Mouse (Mus musculus) left cerebral cortex, adult 8-10 months (tissue): Measurements from ENCODE around the gene Tfap4. TPM values are rescaled to one million over a fixed set of nuclear protein-coding genes. Genes with fewer than 3 reads are reported as not detected.
"Not testable (repeated sequence)": the region's sequence is repeated elsewhere in the genome, so short reads cannot be mapped to it uniquely, and the experiment has no call there.

ENCODE experiments used
- DNase-seq, 2 experiments: peaks; one replicate each; pipeline ENCODE4 v3.0.0; 2022; ENCODE audit warnings: low spot score in 2 of 2
- total RNA-seq, 4 experiments: library from RNA; stranded (reverse); gene quantifications; 2 replicates each; pipeline ENCODE4 v1.2.4; 2022

Tfap4 gene
- total RNA-seq, 4 experiments from 2014 or later, result 5.5 to 8.1 (median 6.9) TPM

DNA sequence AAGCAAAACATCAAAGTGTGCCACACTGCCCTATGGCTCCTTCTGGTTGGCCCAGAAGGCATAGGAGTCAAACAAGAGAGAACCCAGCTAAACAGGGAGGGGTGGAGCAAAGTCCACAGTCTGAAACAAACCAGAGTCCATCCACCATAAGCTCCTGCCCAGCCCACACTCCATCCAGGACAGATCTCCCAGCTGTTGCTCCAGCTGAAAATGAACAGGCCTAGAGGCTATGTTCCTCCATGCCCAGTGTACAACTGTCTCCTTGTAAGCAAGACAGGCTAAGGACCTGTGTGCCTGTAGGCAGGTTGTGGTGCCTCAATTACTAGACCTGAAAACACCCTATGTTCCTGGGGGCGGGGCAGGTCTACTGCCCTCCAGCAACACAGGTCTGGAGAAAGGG, 2.6 kb downstream of the Tfap4 start:
- DNase-seq, result no peak

DNA sequence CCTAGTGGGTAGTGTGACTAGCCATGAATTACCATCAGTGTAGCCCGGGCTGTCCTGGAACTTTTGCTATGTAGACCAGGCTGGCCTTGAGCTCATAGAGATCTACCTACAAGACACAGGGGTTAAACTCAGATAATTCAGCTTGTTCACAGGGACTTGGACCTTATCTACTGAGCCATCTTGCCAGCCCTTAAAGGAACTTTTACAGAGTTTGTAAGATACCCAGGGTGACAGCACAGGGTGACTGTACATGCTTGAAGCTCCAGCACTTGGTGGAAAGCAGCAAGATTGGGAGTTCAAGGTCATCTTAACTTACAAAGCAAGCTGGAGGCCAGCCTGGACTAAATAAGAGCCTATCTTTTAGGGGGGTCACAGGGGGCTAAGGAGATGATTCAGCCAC, 4.1 kb downstream of the Tfap4 start:
- no peak for DNase-seq

DNA sequence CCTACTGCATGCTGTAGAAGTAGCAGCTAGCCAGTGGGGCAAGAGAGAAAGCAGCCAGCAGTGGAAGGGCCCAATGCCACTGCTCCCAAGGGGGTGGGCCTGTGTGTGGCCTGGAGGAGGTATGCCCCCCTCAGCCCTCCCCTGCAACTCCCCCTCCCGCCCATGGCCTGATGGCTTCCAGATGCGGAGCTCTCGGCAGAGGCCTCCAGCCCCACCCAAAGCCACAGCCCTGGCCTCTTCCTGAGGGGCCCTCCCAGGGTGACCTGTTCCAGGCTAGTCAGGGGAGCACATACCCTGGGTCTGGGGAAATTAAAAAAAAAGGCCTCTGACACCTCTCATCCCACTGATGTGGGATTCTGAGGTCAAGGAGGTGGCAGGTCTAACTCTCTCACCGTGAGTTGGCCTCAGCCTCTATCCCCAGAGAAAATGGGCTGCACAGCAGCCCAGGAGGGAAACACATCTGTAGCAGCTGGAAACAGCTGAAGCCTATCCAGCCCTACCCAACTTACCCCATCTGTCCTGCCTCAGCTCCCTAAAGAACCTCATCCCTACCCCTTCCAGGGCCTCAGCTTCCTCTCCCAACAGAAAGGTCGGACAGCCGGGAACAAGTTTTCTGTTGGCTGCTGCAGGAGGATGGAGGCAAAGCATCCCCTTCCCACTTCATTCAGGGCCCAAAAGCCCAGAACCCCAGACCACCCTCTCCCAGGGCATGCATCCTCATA, 6.7 kb downstream of the Tfap4 start:
- DNase-seq, result no peak

DNA sequence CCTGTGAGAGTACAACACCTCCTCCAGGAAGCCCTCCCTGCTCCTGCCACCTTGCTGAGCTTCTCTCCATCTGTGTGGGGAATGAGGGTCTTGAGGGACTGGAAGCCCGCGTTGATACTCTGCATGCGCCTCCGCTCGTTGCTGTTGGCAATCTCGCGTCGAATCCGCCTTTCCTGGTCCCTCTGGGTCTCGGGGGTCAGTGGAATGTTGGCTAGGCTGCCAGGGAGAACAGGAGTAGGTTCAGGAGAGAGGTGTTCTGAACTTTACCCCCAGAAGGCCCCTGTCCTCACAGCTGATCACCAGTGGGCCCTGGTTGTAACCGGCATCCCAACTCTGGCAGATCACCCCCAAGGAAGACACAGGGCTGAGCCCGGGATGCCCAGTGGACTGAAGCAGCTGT, 7.8 kb downstream of the Tfap4 start:
- no peak for DNase-seq

DNA sequence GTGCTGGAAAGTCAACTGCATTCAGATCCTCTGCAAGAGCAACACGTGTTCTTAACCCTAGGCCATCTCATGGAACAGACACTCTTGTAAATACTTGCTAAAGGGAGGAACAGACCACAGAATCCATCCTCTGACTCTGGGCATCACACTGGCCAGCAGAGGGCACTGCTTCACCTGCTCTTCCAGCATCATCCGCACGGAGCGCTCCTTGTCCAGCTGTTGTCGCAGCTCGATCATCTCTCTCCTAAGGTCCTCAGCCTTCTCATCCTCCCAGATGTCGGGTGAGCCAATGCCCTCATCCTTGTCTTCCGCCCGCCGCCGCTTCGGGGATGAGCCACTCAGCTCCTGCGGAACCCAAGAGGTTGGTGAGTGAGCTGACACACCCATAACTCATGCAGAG, 8.6 kb downstream of the Tfap4 start:
- DNase-seq, result peak in 1 of 2 experiments; percentile 40

DNA sequence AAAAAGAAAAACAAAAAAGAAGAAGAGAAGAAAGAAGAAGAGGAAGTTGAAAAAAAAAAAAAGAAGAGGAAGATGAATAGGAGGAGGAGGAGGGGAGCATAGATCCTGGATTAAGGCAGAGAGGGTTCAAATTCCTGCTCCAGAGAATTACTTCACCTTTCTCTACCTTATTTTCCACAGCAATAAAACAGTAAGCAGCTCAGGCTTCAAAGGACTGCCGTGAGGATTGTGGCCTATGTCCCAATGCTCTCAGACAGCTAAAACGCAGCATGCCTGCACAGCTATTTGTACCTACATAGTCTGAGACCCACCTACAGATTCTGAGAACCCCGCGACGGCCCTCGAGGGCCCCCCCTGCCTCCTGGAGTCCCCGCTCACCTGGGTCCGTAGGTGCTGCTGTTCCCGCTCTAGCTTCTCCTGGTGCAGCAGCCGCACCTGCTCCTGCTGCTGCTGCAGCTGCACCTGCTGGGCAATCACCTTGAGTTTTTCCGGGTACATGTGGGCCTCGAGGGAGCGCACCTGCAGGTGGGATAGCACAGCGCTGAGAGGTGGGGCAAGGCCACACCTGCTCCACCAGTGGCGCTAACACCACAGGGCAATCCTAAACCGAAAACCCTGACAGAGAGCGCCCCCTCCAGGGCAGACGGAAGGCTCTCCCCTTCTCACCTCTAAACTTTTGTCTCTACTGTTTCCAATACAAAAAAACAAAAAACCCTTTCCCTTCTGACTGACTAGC, 10.5 kb downstream of the Tfap4 start:
- DNase-seq, result no peak

DNA sequence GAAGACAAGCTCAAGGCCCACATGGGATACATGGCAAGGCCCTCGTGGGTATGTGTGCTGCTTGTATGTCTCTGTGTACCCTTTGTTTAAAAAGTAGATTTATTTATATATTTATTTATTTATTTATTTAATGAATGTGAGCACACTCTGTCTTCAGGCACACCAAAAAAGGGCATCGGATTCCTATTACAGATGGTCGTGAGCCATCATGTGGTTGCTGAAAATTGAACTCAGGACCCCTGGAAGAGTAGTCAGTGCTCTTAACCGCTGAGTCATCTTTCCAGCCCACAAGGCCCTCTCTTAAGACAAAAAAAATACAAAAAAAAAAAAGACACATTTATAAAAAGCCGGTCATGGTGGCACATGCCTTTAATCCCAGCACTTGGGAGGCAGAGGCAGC, 12.0 kb downstream of the Tfap4 start:
- DNase-seq, result no peak

DNA sequence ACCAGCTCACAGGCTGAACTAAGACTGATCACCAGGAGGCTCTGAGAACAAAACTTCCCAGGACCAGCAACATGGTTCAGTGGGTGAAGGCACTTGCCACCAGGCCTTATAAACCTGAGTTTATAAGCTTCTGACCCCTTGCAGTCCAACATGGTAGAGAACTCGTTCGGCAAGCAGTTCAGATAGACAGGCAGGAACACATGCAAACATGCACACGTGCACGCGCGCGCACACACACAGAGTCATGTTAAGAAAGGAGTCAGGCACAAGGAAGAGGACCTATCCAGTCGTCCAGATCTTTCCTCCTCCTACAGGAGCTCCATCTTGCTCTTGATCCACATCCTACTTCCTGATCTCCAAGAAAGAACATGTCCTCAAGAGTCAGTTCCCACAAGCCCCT, 12.8 kb downstream of the Tfap4 start:
- no peak for DNase-seq

DNA sequence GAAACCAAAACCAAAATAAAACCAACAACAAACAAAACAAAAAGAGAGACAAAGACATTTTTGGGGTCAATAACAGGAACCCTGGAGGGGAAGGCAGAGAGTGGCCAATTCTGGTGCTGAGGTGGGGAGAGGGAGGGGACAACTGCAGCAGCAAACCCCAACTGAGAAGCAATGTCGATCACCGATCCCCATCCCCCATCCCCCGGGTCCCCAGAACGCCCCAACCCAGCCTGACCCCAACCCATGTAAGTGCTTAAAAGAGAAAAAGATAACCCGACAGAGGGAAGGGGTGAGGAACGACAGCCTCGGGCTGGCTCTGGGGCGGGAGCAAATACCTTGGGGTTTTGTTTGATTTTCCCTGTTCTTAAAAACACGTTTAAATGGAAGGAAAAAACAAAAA, 14.8 kb downstream of the Tfap4 start:
- DNase-seq, result no peak

DNA sequence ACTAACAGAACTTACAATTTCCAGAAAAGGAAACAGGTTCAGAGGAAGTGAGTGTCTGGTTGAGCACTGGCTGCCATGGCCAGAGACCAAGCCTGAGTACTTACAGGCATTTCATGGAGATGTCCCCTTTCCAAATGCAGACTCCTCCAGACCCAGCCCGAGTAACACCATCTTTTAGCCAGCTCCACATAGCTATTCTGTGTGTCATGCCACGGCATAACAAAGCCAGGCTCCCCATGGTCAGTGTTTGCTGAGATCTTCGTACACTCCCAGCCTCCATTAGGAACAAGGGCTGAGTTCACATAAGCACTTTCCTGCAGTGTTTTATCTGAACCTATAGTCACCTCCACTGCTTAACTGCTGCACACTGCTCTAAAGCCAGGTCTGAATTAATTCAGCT, 16.4 kb downstream of the Tfap4 start:
- no peak for DNase-seq

DNA sequence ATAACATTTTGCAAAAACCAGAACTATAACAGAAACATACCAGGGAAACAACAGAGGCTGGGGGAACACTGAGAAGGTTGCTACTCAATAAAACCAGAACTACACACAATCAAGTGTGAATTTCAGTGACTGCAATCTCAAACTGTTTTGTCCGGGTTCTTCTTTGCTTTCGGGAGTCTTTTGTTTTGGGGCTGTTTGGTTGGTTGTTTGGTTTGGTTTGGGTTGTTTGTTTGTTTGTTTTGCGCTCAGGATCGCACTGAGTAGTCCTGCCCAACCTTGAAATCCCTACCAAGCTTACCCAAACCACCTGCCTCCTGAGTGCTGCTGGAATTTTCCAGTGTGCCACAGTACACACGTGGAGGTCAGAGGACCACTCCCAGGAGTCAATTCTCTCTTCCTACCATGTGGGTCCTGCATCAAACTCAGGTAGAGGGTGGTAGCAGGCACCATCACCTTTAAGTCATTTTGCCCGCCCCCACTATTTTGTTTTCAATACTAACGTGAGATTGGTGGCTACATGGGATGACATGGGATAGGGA, 17.3 kb downstream of the Tfap4 start:
- DNase-seq, result no peak

DNA sequence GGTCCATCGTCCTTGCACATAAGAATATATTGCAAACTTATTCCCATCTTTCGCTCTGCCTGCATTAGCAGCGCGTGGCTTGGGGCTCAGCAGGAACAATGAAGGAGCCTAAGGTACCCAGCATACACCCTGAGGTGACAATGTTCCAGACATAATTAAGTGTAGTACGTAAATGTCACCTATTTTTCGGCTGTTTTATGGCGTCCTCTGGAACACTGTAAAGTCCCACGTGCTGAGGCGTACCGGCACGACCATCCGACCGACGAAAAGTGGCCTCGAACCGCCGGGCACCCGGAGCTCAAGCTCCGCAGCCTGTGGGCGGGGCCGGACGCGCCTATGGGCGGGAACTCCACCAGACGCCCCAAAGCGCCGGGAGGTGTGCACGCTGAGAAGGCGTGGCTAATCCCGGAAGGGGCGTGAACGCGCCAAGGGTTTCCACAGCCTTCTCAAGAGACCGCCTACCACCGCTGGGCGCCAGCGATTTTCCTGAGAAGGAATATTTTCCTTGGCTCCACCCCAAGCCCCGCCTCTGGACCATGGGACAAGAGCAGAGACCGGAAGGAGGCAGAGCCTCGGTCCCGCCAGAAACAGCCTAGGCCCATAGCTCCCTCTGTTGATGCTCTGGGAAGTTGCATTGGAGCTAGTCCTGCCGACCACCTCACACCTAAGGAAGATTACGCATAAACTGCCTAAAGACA, 18.0 kb downstream of the Tfap4 start, which contains the start of gene Srl:
Gene Srl, minus strand, starts transcription at position 316 of the 698 bp plus-strand sequence.
- peak; percentile 99 to 100 for DNase-seq

DNA sequence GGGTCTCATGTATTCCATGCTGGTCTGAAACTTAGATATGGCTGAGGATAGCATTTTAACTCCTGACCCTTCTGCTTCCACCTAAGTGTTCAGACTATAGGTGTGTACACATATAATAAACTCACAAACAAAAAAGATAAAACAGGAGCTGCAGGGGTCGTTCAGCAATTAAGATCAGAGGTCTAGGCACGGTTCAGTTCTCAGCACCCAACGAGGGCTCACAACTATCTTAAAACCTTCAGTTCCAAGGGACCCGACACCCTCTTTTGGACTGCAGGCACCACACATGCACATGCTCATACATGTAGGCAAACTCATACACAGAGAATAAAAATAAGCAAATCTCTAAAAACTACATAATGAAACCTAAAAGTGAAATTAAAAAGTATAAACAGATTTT, 18.6 kb downstream of the Tfap4 start:
- no peak for DNase-seq

DNA sequence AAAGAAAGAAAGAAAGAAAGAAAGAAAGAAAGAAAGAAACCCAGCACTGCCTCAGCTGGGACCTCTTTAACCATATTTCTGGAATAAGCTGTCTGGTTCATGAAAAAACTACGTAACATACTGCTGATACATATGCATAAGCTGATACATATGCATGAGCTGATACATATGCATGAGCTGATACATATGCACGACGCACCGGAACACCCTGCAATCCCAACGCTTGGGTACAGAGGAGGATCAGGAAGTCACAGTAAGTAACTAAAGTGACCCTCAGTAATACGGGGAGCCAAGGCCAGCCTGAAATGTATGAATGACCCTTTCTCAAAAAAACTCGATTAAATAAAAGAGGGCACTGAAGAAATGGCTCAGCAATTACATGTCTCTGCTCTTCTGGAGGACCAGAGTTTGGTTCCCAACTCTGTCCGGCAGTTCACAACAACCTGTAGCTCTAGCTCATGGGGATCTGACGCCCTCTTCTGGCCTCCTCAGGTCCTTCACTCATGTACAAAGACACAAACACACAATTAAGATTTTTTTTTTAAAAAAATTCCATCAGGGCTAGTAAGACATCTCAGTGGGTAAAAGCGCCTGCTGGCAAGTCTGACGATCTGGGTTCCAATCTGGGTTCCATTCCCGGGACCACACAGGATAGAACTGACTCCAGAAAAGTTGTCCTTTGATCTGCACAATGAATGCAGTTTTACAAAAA, 19.4 kb downstream of the Tfap4 start:
- DNase-seq, result no peak

DNA sequence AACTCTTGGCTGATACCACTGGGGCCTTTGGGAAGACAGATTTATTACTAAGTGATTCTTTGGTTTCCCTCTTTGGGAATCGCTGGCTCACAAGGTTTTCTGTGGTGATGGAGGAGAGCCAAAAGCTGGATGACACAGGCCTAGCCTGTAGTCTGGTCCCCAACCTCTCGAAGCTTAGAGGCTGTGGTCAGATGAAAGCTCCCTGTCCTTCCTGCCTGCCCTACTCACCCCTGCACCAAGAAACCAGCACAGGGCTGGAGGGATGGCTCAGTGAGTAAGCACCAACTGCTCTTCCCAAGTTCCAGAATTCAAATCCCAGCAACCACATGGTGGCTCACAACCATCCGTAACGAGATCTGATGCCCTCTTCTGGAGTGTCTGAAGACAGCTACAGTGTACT, 20.1 kb downstream of the Tfap4 start:
- DNase-seq, result no peak

DNA sequence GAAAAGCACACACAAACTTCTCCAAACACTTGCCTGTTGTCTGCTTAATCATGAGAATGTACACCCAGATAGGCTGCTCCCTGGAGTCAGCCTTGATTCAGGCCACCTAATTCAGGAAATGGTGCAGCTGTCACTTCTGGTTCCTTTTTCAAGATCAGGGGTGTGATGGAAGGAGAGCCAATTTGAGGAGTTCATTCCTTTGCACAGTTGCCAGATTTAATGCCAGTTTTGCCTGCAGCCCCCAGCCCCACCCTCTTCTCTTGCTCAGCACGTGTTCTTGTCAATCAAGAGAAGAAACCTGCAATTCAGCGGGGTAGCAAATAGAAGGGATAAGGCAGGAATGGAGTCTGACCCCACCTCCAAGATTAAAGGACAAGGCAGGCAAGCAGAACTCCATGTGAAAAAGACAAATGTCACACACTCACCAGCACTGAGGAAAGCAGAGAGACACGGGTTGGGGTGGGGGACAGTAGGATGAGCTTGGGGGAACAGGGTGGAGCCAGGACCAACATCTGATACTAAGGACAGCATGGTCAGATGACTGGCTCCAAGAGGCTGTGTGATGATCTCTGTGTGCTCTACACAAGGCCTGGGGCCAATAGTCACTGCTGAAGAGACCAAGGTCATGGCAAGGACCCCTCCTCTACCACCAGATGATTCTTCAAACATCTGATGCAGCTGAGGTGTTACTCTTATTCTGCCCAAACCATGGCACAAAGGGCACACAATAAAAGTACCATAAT, 21.9 kb downstream of the Tfap4 start:
- DNase-seq, result no peak

DNA sequence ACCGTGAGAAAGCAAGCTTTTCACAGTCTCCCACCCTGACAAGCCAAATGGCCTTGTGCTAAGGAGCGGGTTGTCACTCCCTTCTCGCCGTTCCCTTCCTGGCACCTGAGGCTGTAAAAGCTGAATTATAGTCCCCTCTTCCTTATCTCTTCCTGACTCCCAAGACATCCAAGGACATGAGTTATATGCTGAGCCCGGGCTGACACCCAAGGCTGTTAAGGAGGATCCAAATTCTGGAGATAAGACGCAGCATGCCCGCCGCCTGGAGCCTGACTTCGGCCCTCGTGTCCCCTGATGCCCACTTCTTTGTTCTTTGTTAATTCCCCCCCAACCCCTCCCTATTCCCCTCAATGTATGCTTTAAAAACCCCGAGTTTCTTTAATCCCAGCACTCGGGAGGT, 32.3 kb downstream of the Tfap4 start:
- not testable (repeated sequence) for DNase-seq

DNA sequence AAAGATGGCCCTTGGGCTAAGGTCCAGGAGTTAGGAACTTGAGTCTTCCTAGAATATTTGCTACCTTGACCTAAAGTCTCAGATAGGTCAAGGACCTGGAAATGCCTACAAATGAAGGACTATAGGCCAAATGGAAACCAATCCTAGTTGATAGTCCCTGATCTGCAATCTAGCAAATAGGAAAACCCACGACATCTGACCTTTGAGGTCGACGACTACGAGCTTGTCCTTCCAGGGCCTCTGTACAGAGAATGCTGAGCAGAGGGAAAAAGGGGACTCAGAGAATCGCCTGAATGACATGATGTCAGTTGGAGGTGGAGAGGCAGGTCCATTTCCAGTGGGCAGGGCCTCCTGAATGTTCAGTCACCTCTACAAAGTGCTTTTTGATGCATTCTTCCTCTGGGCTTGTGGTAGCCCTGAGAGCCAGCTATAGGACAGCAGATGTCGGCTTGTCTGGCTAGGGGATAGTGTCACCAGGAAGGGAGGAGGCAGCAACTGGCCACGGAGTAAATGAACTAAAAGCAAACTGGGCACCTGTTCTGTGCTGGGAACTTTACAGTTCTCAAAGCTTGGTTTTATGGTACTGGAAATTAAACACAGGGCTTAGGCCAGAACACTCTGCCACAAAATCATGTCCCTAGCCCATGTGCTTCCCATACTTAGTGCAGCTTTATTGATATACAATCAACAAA, 36.2 kb downstream of the Tfap4 start:
- DNase-seq, result no peak

DNA sequence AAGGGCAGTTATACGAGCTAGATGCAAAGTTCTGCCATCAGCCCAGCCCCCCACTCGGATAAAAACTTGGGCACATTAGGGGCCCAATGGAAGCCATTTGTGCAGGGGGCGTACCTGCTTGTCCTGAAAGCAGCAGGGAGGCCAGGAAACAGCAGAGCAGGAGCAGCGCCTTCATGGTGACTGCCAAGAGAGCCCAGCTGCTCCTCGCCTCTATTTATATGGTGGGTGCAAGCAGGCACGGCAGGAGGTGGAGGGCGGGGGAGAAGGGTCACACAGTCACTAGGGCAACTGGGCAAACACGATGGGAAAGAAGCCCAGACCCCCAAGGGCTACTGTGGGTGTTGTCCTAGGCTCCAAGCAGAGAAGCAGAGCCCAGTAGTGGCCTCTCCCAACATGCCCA, 36.8 kb downstream of the Tfap4 start:
- DNase-seq, result no peak
